Mouse (Mus musculus) liver, embryonic 14.5 days (tissue): Measurements from ENCODE around the gene Hcn4.

Source experiments
- CTCF ChIP-seq: IDR thresholded peaks from 2 replicates; pipeline ENCODE4 v1.5.1; 2016; ENCODE audit warnings: antibody characterized with exemption, low read depth, control low read depth
- EP300 ChIP-seq: IDR thresholded peaks from 2 replicates; pipeline ENCODE4 v1.6.1; 2016; ENCODE audit warnings: antibody characterized with exemption, low read depth

GRCm38 (mm10) chr9:58863826-58864225, 40.6 kb downstream of the Hcn4 start:
- TF ChIP-seq CTCF (no peak), EP300 (no peak)
